Mouse (Mus musculus) kidney, postnatal 25 days (tissue): Measurements from ENCODE around the gene Gm11733.

ENCODE experiments used
- DNase-seq, 2 experiments: peaks; one replicate each; pipeline ENCODE4 v3.0.0; 2021; ENCODE audit warnings: mixed read lengths in 2 of 2

Gm11733 gene

DNA sequence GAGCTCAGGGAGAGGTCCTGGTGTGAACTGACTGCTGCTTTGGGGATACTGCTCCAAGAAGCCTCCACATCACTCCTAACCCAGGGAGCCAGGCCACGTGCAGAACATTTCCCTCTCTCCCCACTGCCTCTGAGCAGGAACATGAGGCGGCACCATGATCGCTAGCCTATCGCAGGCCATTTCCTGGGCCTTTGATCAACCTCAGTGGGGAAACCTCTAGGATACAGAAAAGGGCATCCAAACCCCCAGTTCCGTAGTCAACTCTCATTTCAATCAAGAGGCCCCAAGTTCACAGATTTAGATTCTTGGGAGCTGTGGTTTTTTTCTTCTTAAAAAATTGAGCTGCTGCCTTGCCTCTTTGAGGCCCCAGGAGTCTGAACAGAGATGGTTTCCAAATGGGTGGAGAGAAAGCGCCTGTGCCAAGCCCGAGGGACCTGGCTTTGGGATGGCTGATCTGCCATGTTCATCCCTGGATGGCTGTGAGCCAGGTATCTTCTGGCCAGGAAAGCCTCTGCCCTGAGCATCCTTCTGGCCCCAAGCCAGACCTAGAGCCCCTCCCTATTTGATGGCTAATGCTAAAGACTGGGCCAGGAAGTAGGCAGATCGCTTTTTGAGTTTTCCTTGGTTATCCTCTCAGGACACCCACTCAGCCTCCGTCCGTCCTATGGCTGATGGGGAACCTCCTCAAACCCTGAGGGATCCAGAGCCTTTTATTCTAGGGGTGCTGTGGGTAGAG is 5.7 kb upstream of the Gm11733 start:
- peak in 1 of 2 experiments; percentile 12 for DNase-seq

DNA sequence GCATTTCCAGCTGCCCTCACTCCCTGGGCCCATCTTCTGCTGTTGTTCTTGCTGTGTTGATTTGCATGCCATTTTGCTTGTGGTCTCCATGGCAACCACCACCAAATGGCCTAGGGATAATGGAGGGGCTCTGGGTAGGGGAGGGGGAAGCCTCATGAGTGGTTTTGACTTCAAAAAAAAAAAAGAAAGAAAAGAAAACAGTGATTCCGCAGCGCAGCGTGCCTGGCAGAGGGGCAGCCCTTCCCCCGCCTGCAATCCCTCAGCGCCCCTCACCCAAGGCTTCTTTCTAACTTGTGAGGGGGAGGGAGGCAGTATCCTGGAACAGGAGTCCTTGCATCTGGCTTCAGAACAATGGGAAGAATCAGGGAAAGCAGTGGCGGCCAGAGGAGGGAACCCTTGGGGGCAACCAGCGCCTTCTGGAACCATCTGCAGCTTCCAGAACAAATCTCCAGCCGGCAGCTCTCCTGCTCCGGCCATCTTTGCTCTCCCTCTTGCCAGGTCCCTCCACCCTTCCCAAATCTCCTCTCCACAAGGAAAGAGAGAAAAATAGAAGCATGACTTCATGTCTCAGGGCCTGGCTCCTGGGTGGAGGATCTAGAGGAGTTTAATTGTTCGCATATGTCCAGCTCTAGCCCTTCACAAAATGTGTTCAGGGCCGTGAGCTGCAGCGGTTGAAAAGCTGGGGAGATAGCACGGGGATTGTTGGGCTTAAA is 5.0 kb upstream of the Gm11733 start:
- DNase-seq, result no peak

DNA sequence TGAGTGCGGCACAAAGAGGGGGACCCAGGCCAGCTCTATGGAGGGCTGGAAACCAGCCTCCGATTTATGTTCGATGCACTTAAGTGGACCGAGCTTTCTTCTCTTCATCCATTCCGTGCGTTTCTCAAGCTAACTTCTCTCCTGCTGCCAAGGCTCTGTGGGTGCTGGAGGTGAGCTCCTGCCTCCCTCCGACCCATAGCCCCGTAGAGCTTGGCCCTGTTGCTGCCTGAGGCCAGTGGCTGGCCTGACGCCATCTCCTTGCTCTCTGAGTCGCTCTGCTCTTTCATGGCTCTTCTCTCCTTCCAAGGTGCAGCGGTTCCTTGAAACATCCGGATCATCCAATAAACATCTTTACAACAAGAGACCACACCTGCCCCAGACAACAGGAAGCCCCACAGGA is 4.4 kb upstream of the Gm11733 start:
- no peak for DNase-seq

DNA sequence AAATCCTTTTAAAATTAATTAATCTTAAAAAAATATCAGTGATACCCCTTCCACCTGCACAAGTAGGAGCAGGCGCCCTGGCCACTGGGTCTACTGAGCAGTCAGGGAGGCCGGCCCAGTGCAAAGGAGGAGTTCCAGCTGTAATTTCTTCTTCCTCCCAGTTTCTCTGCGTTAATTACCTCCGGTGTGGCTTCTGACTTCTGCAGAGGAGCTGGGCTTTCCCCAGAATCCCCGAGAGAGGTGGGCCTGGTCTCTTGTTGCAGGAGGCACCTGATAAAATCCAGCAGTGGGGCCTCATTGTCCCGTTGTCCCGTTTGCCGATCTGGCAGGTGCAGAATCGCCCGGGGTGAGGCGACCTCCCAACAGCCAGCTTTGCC is 1.9 kb upstream of the Gm11733 start:
- no peak for DNase-seq

DNA sequence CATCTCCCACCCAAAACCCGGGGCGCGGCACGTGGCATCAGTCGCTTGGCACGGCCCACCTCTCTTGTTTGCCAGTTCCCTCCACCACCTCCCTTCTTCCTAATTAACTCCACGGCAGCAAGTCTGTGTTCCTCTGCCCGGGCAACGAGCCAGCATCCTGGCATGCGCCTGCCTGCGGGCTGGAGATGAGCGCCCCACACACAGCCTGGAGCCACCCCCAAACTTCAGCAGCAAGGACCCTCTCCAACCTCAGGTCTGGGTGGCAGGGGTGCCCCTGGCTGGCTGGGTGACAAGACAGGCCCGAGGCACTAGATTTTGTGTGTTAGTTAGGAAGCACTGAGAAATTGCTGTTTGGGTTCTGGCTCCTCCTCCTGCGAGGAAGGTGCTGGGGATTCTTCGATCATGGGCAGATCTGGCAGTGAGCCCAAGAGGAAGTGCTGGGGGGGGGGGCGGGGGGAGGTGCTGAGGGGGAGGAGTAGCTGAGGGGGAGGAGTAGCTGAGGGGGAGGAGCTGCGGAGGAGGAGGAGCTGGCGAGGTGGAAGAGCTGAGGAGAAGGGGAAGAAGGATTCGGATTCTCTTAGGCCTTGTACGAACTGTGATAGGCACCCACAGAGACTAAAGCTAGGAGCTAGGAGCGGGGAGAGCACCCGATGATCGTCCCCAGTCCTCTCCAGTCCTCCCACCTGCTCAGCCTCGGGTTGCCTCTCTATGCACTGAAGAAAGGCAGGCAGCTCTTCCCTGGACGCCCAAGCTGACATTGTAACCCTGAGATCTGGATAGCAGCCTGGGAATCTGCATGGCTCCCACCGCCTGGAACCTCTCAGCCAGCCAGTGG is 1.3 kb upstream of the Gm11733 start:
- peak; percentile 88 to 91 for DNase-seq

DNA sequence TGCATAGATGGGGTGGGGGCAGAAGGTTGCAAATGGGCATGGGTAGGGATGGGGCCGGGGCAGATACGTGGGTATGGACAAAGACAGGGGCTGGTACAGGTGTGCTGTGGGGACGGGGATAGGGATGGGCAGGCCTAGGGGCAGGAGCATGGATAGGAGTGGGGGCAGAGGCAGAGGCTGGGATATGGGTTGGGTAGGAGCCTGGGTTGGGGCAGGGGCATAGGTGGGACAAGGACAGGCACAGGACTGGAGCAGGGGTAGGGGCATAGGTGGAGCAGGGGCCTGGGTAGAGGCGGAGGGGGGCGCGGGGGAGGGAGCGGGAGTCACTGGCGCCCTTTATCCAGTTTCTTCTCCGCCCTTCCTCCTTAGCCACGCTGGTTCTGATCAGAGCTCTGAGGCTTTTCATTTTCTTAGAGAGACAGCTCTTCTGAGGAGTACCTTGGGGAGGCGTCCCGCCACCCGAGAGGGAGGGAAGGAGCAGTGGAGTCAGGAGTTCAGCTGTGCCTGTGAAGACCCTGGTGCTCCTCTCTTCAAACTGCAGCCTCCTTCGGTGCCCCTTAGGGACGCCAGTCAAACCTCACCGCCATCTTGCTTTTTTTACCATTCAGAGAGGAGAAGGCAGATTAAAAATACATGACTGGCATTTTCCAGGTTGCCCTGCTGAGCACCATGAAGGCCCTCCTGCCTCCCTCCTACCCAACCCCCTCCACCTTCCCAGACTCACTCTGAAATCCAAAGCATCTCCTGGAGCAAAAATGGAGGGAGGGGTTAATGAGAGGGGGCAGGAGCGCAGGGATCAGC is 7.4 kb downstream of the Gm11733 start:
- DNase-seq, result no peak

DNA sequence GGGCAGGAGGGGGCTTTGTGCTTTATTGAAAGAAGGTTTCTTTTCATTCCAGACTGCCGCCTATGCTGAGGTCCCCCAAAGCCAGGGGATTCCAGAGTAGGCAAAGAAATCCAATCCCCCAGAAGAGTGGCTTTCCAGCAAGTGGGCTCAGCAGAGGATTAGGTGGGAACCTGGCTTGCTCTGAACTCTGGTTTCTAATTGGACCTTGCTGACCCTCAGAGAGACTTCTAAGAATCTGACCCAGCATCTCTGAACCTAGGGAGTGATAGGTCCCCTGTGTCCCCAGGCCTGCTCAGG is 8.0 kb downstream of the Gm11733 start:
- no peak for DNase-seq

DNA sequence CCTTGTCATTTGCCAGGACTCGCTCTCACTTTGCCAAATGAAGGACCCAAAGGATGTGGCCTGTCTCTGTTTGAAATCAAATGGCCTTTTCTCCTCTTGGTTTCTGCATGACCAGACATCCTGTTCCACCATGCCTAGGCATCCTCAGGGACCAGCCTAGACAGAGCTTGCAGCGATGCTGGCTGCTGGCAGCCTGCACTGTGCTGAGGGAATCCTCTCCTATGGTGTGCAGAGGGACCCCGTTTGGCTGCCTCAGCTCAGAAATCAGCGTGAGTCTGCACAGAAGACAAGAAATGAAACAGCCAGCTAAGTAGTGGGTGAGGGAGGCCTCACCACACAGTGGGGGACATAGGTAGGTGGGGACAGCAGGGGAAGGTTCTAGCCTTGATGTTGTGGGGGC is 12.6 kb downstream of the Gm11733 start:
- DNase-seq, result no peak

DNA sequence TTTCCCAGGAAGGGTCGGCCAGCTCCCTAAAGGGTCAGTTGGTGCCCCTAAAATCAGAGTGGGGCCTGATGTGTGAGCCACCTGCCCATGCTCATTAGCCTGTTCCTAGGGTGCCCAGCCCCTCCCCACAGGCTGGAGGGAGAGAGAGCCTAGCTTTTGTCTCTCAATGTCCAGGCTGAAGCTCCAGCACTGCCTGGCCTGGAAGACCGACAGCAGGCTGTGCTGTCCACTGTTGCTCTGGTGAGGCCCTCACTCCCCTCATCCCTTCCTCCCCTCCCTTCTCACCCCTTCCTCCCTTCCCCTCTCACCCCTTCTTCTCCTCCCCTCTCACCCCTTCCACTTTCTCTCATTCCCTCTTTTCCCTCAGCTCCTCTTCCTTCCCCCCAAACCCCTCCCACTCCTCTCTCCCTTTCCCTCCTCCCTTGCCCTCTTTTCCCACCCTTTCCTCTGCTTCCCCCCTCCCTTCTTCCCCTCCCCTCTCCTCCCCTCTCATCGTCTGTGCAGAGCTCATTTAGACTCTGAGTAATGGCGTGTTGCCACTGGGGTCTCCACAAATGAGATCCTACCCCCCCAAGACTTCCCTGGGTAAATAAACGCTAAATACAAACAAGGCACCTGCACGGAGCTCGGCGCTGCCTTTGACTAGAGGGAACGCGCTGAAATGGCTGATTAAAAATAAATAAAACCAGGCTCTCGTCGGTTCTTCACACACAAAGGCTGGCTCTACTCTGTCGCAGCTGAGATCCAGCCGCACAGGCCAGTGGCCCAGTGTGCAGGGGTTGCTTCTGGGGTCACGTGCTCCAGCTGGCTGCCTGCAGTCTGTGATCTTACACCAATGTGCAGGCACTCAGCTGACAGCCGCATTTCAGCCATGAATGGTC is 13.3 kb downstream of the Gm11733 start:
- peak; percentile 57 to 79 for DNase-seq

DNA sequence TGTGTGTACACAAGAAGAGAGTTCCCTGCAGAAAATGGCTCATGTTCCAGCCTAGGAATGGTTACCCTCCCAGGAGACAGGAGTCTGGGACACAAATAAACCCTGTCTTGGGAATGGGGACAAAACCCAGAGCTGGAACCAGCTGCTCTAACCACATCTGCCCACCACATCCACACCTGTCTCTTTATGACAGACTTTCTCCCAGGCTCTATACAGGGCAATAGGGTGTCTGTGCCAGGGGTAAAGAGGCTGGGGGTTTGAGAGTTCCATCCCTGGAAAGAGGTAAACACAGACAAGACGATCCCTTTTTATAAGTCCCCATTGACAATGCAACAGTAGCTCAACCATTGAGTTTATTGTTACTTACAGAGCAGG is 14.0 kb downstream of the Gm11733 start:
- DNase-seq, result no peak

DNA sequence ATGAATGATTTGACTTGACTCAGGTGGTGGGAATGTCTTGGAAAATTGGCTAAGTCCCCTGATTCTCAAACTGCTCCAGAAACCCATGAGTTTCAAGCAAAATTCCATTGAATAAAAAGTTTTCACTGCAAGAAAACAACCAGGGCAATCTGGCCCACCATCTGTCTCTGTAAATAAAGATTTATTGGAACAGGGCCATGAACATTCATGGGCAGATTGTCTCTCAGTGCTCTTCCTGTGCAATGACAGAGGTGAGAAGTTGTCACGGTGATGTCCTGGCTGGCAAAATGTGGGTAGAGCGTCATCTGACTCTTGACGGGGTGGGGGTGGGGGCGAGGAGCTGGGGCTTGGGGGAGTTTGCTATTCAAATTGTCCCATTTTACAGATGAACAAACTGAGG is 24.8 kb downstream of the Gm11733 start:
- no peak for DNase-seq

DNA sequence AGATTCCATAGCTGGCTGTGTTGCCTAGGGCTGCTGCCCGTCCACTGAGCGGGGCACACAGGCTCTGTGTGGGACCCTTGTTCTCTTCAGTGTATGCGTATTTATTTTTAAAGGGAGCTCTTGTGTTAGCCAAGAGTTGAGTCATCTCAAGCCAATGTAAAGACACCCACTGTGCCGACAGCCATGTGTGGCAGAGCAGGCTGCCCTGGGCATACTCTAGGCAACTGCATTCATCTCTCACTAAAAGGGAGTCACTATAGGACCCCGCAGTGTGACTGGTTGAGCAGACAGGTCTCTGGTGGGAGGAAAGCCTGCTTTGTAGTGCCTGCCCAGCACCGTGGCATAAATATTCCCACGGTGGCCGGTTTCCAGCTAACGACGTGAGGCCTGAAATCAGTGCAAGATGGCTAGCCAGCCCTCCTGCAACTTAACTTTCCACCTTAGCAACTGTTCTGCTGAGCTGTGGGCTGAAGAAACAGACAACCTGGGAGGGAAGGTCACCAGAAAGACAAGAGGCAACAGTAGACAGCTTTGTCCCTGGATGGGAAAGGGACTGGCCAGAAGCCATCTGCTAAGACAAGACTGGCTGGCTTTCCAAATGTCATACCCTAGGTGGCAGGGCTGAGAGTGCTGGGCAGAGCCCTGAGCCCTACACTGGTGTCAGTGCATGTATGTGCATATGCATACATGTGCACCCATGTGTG is 31.7 kb downstream of the Gm11733 start:
- no peak for DNase-seq

DNA sequence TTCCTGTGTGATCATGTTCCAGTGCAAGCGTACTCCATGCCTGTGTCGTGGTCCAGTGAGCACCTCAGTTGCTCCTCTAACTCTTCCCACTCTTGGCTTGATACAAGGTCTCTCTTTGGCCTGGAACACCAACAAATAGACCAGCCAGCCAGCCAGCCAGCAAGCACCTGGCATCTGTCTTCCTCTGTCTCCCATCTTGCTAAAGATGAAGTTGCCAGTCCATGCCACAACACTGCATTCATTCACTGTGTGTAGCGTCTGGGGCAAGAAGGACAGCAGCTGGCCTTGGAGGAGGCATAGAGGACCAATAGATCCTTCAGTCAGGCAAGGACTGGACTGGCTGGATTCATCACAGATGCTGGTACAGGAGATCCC is 32.2 kb downstream of the Gm11733 start:
- DNase-seq, result no peak

DNA sequence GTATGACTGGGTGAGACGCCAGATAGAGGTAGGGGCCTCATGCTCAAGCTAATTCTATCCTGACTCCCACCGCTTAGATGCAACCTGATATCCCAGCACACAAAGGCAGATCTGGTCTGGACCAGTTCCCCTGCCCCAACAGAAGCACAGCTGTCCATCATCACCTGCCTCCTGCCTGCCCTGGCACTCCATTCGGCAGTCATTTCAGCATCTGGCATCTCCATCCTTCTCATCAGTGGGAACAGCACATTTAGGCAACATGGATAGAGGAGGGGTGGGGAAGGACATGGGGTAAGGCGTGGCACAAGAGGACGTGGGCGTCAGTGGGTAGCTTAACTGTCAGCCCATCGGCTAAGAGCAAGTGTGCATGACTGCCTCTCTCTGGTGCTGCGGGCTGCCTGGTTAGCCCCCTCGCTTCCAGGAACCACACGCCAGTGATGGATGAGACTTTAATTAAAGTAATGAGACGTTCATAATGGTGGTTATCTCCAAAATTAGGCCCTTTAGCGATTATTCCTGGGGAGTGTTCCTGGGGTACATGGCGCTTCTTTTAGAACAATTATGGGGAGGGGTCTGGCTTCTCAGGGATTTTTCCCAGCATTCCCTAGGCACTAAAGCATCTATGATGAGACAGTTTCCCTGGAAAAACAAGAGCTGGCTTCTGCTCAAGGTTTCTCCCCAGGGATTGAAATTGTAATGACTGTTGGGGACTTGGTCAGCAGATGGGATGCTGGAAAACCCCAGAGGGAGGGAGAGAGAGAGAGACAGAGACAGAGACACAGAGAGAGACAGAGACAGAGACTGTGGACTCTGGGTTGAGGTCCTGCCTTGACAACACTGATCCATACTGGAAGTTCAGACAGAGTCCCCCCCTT is 38.0 kb downstream of the Gm11733 start:
- no peak for DNase-seq

DNA sequence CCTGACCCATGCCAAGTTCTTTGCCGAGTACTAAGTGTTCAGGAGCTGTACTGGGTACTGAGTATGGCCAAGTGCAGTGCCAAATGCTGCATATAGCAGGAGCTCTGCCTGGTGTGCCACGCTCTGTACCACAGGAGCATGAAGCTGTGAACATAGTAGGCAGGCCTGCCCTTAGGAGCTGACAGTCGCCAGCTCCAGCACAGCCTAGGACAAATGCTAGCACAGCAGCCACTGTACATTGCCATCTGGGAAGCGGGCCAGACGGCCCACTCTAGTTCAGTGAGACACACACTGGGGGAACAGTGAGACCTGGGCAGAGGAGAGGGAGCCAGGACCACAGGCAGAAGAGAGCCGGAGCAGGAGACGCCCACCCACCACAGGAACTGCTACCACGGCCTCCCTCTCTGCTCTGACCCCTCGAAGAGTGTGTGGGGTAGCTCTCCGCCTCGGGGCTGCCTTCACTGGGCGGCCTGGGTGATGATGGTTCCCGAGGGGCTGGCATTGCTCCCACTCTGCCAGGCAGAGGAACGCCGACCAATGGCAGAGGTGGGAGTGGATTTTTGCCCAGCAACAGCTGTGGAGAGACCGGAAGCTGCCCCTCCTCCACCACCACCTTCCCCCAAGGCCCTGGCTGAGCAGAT is 38.8 kb downstream of the Gm11733 start:
- peak; percentile 78 to 92 for DNase-seq

DNA sequence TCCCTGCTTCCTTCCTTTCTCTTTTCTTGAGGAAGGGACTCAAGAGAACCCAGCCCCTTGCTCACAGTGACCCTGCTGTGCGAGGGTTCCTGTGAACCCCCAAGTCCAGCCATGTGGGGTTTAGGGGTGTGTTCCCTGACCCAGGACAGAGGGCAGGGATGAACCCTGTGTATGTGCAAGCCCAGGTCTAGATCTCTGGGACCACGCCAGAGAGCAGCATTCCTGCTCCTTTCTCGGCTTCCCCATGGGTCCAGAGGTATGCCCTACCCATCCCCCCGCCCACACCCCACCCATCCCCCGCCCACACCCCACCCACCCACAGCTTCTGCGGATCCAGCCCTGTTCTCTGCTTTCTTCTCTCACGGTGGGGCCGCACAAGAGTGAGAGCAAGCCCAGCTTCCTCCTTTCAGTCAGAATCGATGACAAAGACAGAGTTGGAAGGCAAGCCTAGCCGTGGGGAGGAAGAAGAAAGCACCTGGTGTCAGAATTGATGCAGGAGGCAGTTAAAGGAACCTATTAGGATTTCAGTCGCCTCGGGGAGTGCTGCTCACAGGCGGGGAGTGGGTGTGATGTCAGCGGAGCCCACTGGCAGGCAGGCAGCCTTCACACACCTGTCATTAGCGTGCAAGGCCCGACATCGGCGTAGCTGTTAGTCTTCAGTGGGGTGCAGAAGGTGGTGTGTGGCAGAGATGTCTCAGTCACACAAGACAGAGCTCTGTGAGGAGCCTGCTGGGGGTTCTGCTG is 41.6 kb downstream of the Gm11733 start:
- DNase-seq, result no peak

DNA sequence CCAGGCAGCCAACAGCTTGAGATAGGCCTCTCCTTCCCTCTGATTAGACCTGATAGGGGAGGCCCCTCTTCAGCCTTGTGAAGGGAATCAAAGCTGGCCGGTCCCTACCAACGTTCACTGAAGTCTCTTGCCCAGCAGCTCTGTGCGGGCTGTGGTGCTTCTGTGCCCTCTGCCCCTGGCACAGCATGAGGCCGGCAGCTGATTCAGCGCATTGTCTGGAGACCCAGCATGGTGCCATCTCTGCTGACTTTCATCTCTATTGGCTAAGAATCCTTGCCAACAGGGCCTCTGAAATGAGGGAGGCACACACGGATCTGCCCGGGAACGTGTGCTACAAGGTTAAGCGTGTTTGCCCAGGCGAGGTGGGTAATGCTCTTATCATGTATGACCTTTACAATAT is 48.2 kb downstream of the Gm11733 start:
- DNase-seq, result no peak

DNA sequence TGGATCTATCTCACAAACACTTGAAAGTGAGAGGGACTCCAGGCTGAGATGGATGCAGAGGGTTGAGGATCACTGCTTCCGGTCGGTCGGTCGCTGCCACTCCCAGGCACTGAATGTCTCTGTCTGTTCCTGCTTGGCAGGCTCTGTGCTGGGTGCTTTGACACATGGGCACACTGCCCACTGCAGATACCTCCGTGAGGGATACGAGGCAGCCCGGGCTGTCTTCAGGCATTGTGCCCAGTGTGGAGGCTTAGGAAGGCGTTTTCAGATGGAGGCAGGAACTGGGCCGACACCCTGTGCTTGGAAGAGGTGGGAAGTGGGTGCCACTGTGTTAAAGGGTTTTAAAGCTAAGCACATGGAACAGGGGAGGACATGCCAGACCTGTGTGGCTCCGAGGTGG is 50.7 kb downstream of the Gm11733 start:
- DNase-seq, result peak; percentile 71 to 90
